Comparison of ENCODE assay signal across 21 mouse cellular contexts in genomic region chr16:79109516-79109915, GRCm38 (mm10). TPM values are rescaled to one million over a fixed set of nuclear protein-coding genes. Genes with fewer than 3 reads are reported as not detected.
"Had no signal": no experiment of that assay in that cellular context is flagged by ENCODE, and none has a peak within 500 bp of the region (broad histone marks: within the 10 kb centered on the region; RNA-seq: fewer than 3 reads in every experiment).

No protein-coding gene starts in this region.

- H3K4me3 ChIP-seq: midbrain, embryonic 10.5 days; midbrain, embryonic 12.5 days; myocyte; neural tube, embryonic 13.5 days; neural tube, embryonic 15.5 days had no signal

- H3K27me3 ChIP-seq: midbrain, embryonic 12.5 days; neural tube, embryonic 13.5 days; neural tube, embryonic 15.5 days had no signal

- H3K36me3 ChIP-seq: midbrain, embryonic 10.5 days; midbrain, embryonic 12.5 days; neural tube, embryonic 13.5 days; neural tube, embryonic 15.5 days had no signal

- H3K4me2 ChIP-seq: lung, embryonic 14.5 days; midbrain, embryonic 12.5 days; neural tube, embryonic 13.5 days; neural tube, embryonic 15.5 days had no signal

- H3K27ac ChIP-seq: midbrain, embryonic 10.5 days; midbrain, embryonic 12.5 days; neural tube, embryonic 13.5 days; neural tube, embryonic 15.5 days had no signal

- H3K9me3 ChIP-seq: midbrain, embryonic 10.5 days; midbrain, embryonic 12.5 days; neural tube, embryonic 13.5 days; neural tube, embryonic 15.5 days had no signal

- H3K9ac ChIP-seq: lung, embryonic 14.5 days; midbrain, embryonic 12.5 days; neural tube, embryonic 13.5 days; neural tube, embryonic 15.5 days had no signal

- H3K4me1 ChIP-seq: midbrain, embryonic 12.5 days; neural tube, embryonic 13.5 days; neural tube, embryonic 15.5 days had no signal

- DNase-seq: lung, adult 18-20 months; lung, embryonic 14.5 days; lung, postnatal 10 days; lung, postnatal 4 days; midbrain, embryonic 14.5 days; retina, postnatal 1 day; right cerebral cortex, adult 18-20 months; right cerebral cortex, postnatal 25 days; right cerebral cortex, postnatal 4 days; spleen, adult 18-20 months; thymus, adult 18-20 months; thymus, postnatal 14 days; thymus, postnatal 36 days had no signal

RNA-seq across cellular contexts. Expression of gene Tmprss15, which starts 18.6 kb away (rescaled TPM):
- polyA plus RNA-seq: lung, embryonic 14.5 days; lung, embryonic 16.5 days; midbrain, embryonic 12.5 days; midbrain, embryonic 14.5 days; myocyte; neural tube, embryonic 11.5 days; neural tube, embryonic 13.5 days; neural tube, embryonic 15.5 days; stomach, embryonic 14.5 days had no signal
